Mouse (Mus musculus) limb, embryonic 14.5 days (tissue): Measurements from ENCODE around the gene Ripor2. TPM values are rescaled to one million over a fixed set of nuclear protein-coding genes. Genes with fewer than 3 reads are reported as not detected.

Experiments
- ATAC-seq: fragments of 200-750 bp; cut with Nextera tagmentation; 2 replicates; pipeline ENCODE4 v1.8.0; 2017; ENCODE audit warnings: low read depth, moderate number of reproducible peaks, moderate TSS enrichment; ENCODE audit not compliant: low FRiP score
- DNase-seq: peaks from one replicate; pipeline ENCODE4 v3.0.0-alpha.2; 2015; ENCODE audit warnings: low spot score
- H3K27ac ChIP-seq: fragments of 300-500 bp; sonication (generic); replicated peaks from 2 replicates; pipeline ENCODE4 v1.5.1; 2014; ENCODE audit warnings: low read depth, mild to moderate bottlenecking, low read length, moderate library complexity, mixed read lengths
- H3K27me3 ChIP-seq: fragments of 300-500 bp; sonication (generic); 2 replicates; pipeline ENCODE4 v1.6.1; 2014; ENCODE audit warnings: low read length, mixed read lengths; ENCODE audit not compliant: control insufficient read depth, insufficient read depth
- H3K36me3 ChIP-seq: fragments of 300-500 bp; sonication (generic); 2 replicates; pipeline ENCODE4 v1.6.1; 2014; ENCODE audit warnings: mild to moderate bottlenecking, low read length, moderate library complexity, mixed read lengths; ENCODE audit not compliant: control insufficient read depth, insufficient read depth
- H3K4me1 ChIP-seq: fragments of 300-500 bp; sonication (generic); 2 replicates; pipeline ENCODE4 v1.6.1; 2014; ENCODE audit warnings: antibody characterized with exemption, low read length, mixed read lengths; ENCODE audit not compliant: control insufficient read depth, insufficient read depth
- H3K4me2 ChIP-seq: fragments of 300-500 bp; sonication (generic); replicated peaks from 2 replicates; pipeline ENCODE4 v1.6.1; 2014; ENCODE audit warnings: low read depth, mild to moderate bottlenecking, low read length, moderate library complexity; ENCODE audit not compliant: severe bottlenecking
- H3K4me3 ChIP-seq: fragments of 300-500 bp; sonication (generic); replicated peaks from 2 replicates; pipeline ENCODE4 v1.5.1; 2014; ENCODE audit warnings: low read length
- H3K9ac ChIP-seq: fragments of 300-500 bp; sonication (generic); 2 replicates; pipeline ENCODE4 v1.6.1; 2014; ENCODE audit warnings: mild to moderate bottlenecking, low read depth, low read length, moderate library complexity; ENCODE audit not compliant: severe bottlenecking
- H3K9me3 ChIP-seq: fragments of 300-500 bp; sonication (generic); 2 replicates; pipeline ENCODE4 v1.6.1; 2016; ENCODE audit warnings: low read length; ENCODE audit not compliant: control insufficient read depth
- POLR2A ChIP-seq: fragments of 200-500 bp; IDR thresholded peaks from 2 replicates; pipeline ENCODE4 v1.8.0; 2012; ENCODE audit warnings: inconsistent platforms, mild to moderate bottlenecking, moderate library complexity, borderline replicate concordance; ENCODE audit not compliant: insufficient read depth, insufficient read length; ENCODE audit errors: extremely low read depth
- WGBS: fragments of 180-500 bp; shearing (Covaris S2); extraction: QIAGEN DNeasy Blood & Tissue Kit; methylation state at CpG from one replicate; pipeline ENCODE4 v1.1.7; 2014; 5-methylcytosine and 5-hydroxymethylcytosine counted together
- polyA plus RNA-seq, 2 experiments: library from polyadenylated mRNA; depleted of rRNA in 1 of 2; stranded (reverse) in 1 of 2; unstranded in 1 of 2; fragments of >200 nt; fragmentation: Nextera tagmentation in 1 of 2; extraction: Ambion mirVana in 1 of 2; gene quantifications; 2 replicates each; pipeline versions ENCODE4 v1.2.1 to v1.2.3; 2012 to 2014

Ripor2 gene
- polyA plus RNA-seq, 2 experiments = 5.1 TPM

DNA sequence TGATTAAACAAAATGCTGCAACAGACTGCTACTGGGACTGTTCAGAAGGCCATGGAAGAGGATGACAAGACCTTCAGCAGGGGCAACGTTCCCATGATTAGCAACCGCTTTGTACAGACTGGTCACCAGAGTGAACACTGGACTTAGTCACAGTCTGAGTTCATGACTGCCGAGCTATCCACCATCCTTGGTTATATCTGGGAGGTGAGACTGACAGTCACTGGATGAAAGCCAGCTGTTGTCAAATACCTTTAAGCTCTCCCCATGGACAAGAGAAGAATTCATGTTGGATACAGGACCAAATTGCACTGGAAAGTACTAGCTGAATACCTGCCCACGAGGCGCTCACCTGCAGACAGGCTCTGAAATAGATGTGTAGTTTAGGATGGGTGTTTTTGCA, 2.4 kb downstream of the Ripor2 start:
- DNase-seq = no peak
- Histone ChIP-seq H3K27me3 (no peaks in the 10 kb centered on the region), H3K4me1 (no peaks in the 10 kb centered on the region), H3K4me2 (no peak overlapping the region), H3K36me3 (no peaks in the 10 kb centered on the region), H3K27ac (no peak overlapping the region), H3K4me3 (no peak overlapping the region), H3K9me3 (no peaks in the 10 kb centered on the region), H3K9ac (no peak overlapping the region)
- WGBS = 81% methylated on average over 5 of the region's 5 CpGs
- ATAC-seq = no peak
- no peak for TF ChIP-seq POLR2A

- H3K4me3 ChIP-seq = no peak overlapping the region
- H3K4me2 ChIP-seq = no peak overlapping the region
- no peaks in the 10 kb centered on the region for H3K27me3 ChIP-seq
- DNase-seq = no peak
- no peak overlapping the region for H3K27ac ChIP-seq
- 74% methylated on average over 6 of the region's 6 CpGs for WGBS
- H3K9ac ChIP-seq = no peak overlapping the region
- no peaks in the 10 kb centered on the region for H3K4me1 ChIP-seq
- no peak for TF ChIP-seq POLR2A
- H3K9me3 ChIP-seq = no peaks in the 10 kb centered on the region
- H3K36me3 ChIP-seq = no peaks in the 10 kb centered on the region
- ATAC-seq = no peak
These were observed 2.9 kb downstream of the Ripor2 start for GRCm38 (mm10) chr13:24584841-24585240.

- 60% methylated on average over 9 of the region's 9 CpGs for WGBS
- H3K36me3 ChIP-seq = no peaks in the 10 kb centered on the region
- no peaks in the 10 kb centered on the region for H3K4me1 ChIP-seq
- H3K9me3 ChIP-seq = no peaks in the 10 kb centered on the region
- no peak for TF ChIP-seq POLR2A
- DNase-seq (no peak), ATAC-seq (no peak)
- no peak overlapping the region for H3K27ac ChIP-seq
- no peaks in the 10 kb centered on the region for H3K27me3 ChIP-seq
- no peak overlapping the region for H3K4me3 ChIP-seq
- no peak overlapping the region for H3K9ac ChIP-seq
- H3K4me2 ChIP-seq = no peak overlapping the region
These were observed 3.4 kb downstream of the Ripor2 start for GRCm38 (mm10) chr13:24585369-24585768.

DNA sequence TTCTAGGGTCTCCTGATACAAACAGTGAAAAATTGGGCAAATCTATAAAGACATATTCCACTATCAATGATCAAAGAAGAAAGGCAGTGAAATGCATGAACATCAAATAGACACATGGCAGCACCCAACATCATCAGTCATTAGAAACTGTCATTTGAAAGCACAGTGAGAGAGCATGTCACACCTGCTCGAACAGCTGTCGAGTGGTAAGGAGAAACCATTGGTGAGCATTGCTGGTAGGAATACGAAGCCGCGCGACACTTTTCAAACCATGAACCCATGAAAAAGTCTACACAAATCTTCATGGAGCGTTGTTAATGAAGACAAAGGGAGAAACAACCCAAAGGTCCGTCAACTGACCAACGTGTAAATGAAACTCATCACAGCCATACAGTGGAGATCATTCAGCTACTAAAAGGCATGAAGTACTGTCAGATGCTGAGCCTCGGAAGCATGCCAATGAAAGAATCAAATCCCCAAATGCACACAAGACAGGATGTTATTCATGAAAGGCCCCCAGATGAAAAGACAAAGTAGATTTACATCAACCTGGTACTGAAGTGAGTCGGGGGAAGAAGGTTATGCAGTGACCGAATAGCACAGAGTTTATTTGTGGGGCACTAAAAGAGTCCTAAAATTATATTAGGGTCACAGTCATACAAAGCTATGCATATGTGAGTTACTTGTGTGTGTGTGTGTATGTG, 5.4 kb downstream of the Ripor2 start:
- DNase-seq = no peak
- TF ChIP-seq POLR2A = no peak
- no peak overlapping the region for H3K4me2 ChIP-seq
- no peaks in the 10 kb centered on the region for H3K9me3 ChIP-seq
- H3K27ac ChIP-seq = no peak overlapping the region
- H3K9ac ChIP-seq = no peak overlapping the region
- 87% methylated on average over 12 of the region's 12 CpGs for WGBS
- no peak for ATAC-seq
- no peak overlapping the region for H3K4me3 ChIP-seq
- H3K36me3 ChIP-seq = no peaks in the 10 kb centered on the region
- H3K4me1 ChIP-seq = no peaks in the 10 kb centered on the region
- no peaks in the 10 kb centered on the region for H3K27me3 ChIP-seq

DNA sequence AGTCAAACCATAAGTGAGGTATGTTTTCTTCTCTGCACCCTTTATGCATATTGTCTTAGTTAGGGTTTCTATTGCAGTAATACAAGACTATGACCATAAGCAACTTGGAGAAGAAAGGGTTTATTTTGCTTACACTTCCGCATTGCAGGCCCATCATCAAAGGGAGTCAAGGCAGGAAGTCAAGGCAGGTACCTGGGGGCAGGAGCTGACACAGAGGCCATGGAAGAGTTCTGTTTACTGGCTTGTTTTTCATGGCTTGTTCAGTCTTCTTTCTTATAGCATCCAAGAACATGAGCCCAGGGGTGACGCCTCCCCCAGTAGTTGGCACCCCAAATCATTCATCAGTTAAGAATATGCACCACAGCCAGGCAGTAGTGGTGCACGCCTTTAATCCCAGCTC, 6.6 kb downstream of the Ripor2 start:
- H3K4me1 ChIP-seq = no peaks in the 10 kb centered on the region
- DNase-seq (no peak), ATAC-seq (no peak)
- no peak for TF ChIP-seq POLR2A
- H3K27ac ChIP-seq = no peak overlapping the region
- H3K4me3 ChIP-seq = no peak overlapping the region
- H3K9me3 ChIP-seq = no peaks in the 10 kb centered on the region
- H3K4me2 ChIP-seq = no peak overlapping the region
- H3K9ac ChIP-seq = no peak overlapping the region
- H3K27me3 ChIP-seq = no peaks in the 10 kb centered on the region
- 83% methylated on average over 3 of the region's 3 CpGs for WGBS
- H3K36me3 ChIP-seq = no peaks in the 10 kb centered on the region
